Mouse (Mus musculus) stomach, postnatal 0 days (tissue): ENCODE data around the gene Ghrhr.

Source experiments
- CTCF ChIP-seq: IDR thresholded peaks from 2 replicates; pipeline ENCODE4 v1.5.1; 2016; ENCODE audit warnings: antibody characterized with exemption, low read depth, mild to moderate bottlenecking, moderate library complexity
- EP300 ChIP-seq: optimal IDR thresholded peaks from 2 replicates; pipeline ENCODE3; 2016; ENCODE audit warnings: antibody characterized with exemption

DNA sequence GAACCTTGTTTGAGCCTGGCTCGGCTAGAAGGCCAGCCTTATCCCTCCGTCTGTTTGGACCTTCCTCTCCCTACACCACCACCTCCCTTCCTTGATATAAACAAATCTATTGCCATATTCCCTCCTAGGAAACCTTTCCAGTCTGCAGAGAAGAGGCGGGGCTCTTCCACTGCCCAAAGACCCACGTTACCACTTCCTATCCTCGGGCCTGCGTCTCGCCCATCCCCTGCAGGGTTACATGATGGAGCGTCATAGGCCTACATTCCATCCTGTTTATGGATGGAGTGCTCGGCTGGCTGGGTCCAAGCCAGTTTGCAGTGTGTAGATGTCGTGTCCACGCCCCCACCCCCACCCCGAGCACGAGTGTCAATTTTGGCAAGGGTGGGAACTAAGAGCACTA is 48.8 kb upstream of the Ghrhr start:
- TF ChIP-seq CTCF (no peak), EP300 (no peak)
